Mouse (Mus musculus) G1E (cell line): ENCODE measurements around the gene Gm4131.

Experiments used
- GATA1 ChIP-seq: IDR thresholded peaks from 2 replicates; pipeline ENCODE4 v1.6.1; 2012; ENCODE audit warnings: borderline replicate concordance, low read length, inconsistent platforms, mixed read lengths
- TAL1 ChIP-seq: conservative IDR thresholded peaks from 2 replicates; pipeline ENCODE4 v1.6.1; 2012; ENCODE audit warnings: low read depth, low read length, inconsistent platforms, mixed read lengths

GRCm38 (mm10) chr14:62573454-62573853 is 6.7 kb upstream of the Gm4131 start:
- TF ChIP-seq TAL1, result no peak
- no peak for TF ChIP-seq GATA1
